Mouse (Mus musculus) small intestine, adult 2 months (tissue): Measurements from ENCODE around the gene Slc34a3. TPM values are rescaled to one million over a fixed set of nuclear protein-coding genes. Genes with fewer than 3 reads are reported as not detected.

Source experiments
- H3K27ac ChIP-seq: fragments of 200-500 bp; 2 replicates; pipeline ENCODE4 v1.5.1; 2012; ENCODE audit warnings: low read depth, low read length, control low read depth, inconsistent platforms; ENCODE audit not compliant: insufficient read depth
- H3K27me3 ChIP-seq: fragments of 200-500 bp; 2 replicates; pipeline ENCODE4 v1.6.1; 2012; ENCODE audit warnings: mild to moderate bottlenecking, moderate library complexity, low read length, inconsistent platforms; ENCODE audit not compliant: control insufficient read depth, insufficient read depth
- H3K36me3 ChIP-seq: fragments of 200-500 bp; 2 replicates; pipeline ENCODE4 v1.6.1; 2012; ENCODE audit warnings: mild to moderate bottlenecking, low read length, control low read depth, inconsistent platforms; ENCODE audit not compliant: control insufficient read depth, insufficient read depth
- H3K4me1 ChIP-seq: fragments of 200-500 bp; 2 replicates; pipeline ENCODE4 v1.6.1; 2012; ENCODE audit warnings: low read length, inconsistent platforms, mixed read lengths; ENCODE audit not compliant: control insufficient read depth, insufficient read depth, insufficient read length
- H3K4me3 ChIP-seq: fragments of 200-500 bp; 2 replicates; pipeline ENCODE4 v1.5.1; 2012; ENCODE audit warnings: low read depth, mild to moderate bottlenecking, control low read depth, inconsistent platforms, low read length, moderate library complexity
- CTCF ChIP-seq: fragments of 200-500 bp; IDR thresholded peaks from 2 replicates; pipeline ENCODE4 v1.5.1; 2012; ENCODE audit warnings: low read depth, mild to moderate bottlenecking, control low read depth, inconsistent platforms, low read length, moderate library complexity, mixed read lengths; ENCODE audit not compliant: insufficient replicate concordance, insufficient read length; ENCODE audit errors: extremely low read depth
- POLR2A ChIP-seq: fragments of 200-500 bp; IDR thresholded peaks from 2 replicates; pipeline ENCODE4 v1.6.1; 2012; ENCODE audit warnings: low read depth, mild to moderate bottlenecking, control low read depth, inconsistent platforms, low read length, moderate library complexity
- WGBS: fragments of 180-500 bp; shearing (Covaris S2); methylation state at CpG from one replicate; pipeline ENCODE4 v1.1.7; 2018; 5-methylcytosine and 5-hydroxymethylcytosine counted together
- polyA plus RNA-seq: library from polyadenylated mRNA; depleted of rRNA; stranded (reverse); fragments of >200 nt; gene quantifications from 2 replicates; pipeline ENCODE4 v1.2.3, GENCODE M21; 2012

Slc34a3 gene
- polyA plus RNA-seq, 1 experiment, result 5.6 TPM

DNA sequence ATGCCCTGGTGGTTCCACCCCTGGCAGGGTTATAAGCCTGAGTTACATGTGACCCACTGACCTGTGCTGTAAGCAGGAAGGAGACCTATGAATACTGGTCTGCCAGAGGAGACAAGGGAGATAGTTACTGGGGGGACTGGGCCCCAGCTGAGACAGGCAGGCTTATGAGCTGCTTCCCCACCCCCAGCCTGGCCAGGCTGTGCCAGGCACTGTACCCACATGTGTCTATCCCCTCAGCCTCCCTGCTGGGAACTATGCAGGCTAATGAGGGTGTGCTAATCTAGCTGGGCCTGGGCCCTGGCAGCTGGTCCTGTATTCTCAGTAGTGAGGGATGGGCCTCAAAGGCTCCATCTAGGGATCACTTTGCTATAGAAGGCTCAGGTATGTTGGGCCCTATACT lies 33.1 kb upstream of the Slc34a3 start:
- H3K4me1 ChIP-seq, result peaks cover 6% of the 10 kb centered on the region; the same call in 1 of the 2 replicates
- H3K27me3 ChIP-seq, result no peaks in the 10 kb centered on the region
- H3K36me3 ChIP-seq, result peaks cover 32% of the 10 kb centered on the region
- TF ChIP-seq POLR2A (no peak), CTCF (no peak)
- H3K4me3 ChIP-seq, result peak overlapping the region; percentile 66
- H3K27ac ChIP-seq, result peak overlapping the region; percentile 95

DNA sequence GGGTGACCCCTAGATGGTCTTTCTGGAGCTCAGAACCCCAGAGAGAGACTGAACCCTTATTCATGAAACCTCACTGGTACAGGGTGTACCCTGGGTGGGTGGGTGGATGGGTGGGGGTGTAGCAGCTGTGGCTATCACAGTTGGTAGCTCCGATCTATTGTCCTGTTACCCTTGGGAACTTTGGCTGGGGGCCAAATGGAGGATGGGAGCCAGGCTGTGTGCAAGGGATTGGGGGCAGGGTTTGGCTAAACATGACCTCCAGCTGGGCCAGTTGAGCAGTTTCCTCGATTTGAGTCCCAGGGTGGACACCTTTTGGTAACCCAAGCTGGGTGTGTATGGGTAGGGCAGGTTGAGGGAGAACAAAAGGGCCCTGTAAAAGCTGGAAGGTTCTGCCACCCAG lies 32.6 kb upstream of the Slc34a3 start:
- H3K27me3 ChIP-seq, result no peaks in the 10 kb centered on the region
- peaks cover 6% of the 10 kb centered on the region; the same call in 1 of the 2 replicates for H3K4me1 ChIP-seq
- peak overlapping the region; percentile 66 for H3K4me3 ChIP-seq
- H3K27ac ChIP-seq, result peak overlapping the region; percentile 95
- WGBS, result 15% methylated on average over 2 of the region's 2 CpGs
- peaks cover 32% of the 10 kb centered on the region for H3K36me3 ChIP-seq
- TF ChIP-seq CTCF, result no peak

DNA sequence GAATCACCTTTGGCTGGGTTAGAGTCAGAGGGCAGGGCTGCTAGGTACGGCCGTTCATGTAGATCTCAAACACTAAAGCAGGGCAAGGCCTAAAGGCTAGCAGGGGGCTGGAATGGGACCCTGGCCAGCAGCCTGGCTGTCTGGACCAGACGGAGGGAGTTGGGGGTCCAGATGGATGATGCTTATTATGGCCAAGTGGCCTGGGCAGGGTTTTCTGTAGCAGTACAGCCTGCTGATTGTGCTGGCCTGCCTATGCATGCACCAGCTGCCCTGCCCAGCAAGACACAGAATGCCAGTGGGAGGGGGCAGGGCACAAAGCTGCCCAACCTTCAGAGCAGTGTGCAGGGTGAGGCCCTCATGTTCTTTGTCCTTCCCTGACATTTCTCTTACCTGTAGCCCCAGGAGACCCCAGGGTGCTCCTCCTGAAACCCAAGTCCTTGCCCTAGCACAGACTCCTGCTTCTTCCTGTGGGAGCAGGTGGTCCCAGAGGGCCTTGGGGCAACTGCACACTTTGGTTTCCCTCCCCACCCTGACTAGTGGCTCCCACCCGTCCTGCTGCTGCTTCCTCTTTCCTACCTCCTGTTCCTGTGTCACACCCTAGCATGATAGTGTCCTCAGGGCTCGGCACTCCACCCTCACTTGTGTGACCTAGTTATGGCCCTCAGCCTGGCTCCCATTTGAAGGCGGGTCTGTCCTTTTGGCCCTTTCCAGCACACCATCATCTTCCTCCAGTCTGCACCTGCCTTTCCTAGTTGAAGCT lies 31.9 kb upstream of the Slc34a3 start:
- Histone ChIP-seq H3K4me1 (peaks cover 6% of the 10 kb centered on the region; the same call in 1 of the 2 replicates), H3K4me3 (peak overlapping the region; percentile 66), H3K36me3 (peaks cover 31% of the 10 kb centered on the region), H3K27ac (peak overlapping the region; percentile 95), H3K27me3 (no peaks in the 10 kb centered on the region)
- peak; percentile 53; the same call in 1 of the 2 replicates for TF ChIP-seq POLR2A
- no peak for TF ChIP-seq CTCF
- WGBS, result 23% methylated on average over 6 of the region's 6 CpGs

DNA sequence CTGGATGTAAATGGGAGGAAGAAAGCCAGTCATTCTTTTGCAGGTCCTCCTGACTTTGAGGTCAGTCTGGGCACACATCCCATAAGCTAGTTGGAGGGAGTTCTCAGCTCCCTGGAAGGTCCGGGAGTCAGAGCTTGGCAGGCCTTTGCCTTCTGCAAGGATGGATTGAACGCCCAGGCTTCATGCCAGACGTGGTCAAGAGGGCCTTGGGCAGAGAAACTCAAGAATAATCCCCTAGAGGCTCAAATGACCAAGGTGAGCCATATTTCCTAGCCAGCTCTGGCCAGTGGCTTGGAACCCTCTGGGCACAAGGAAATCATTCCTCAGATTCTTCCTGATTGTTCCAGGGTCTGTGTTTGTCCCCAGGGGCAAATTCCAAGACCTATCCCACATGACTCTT lies 30.7 kb upstream of the Slc34a3 start:
- H3K4me3 ChIP-seq, result peak overlapping the region; percentile 80
- H3K36me3 ChIP-seq, result peaks cover 20% of the 10 kb centered on the region
- WGBS, result 24% methylated on average over 3 of the region's 3 CpGs
- H3K27ac ChIP-seq, result peak overlapping the region; percentile 98
- TF ChIP-seq POLR2A, result peak; percentile 79; the same call in 1 of the 2 replicates
- TF ChIP-seq CTCF, result no peak
- no peaks in the 10 kb centered on the region for H3K27me3 ChIP-seq
- H3K4me1 ChIP-seq, result peaks cover 6% of the 10 kb centered on the region; the same call in 1 of the 2 replicates

DNA sequence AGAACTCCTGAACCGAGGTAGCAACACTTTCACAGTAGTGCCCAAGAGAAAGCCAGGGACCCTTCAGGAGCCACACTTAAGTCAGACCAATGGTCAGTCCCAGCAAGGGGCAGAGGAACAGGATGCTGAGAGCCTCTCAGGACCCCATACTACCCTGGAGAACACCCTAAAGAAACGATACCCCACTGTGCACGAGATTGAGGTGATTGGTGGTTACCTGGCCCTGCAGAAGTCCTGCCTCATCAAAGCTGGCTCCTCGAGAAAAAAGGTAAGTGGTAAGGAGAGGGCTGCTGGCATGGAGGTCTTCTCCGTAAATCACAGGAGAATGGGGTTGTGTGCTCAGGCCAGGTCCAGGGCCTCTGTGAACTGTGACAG lies 30.1 kb upstream of the Slc34a3 start:
- Histone ChIP-seq H3K36me3 (peaks cover 14% of the 10 kb centered on the region), H3K4me3 (peak overlapping the region; percentile 80), H3K27ac (peak overlapping the region; percentile 98), H3K4me1 (peaks cover 6% of the 10 kb centered on the region; the same call in 1 of the 2 replicates), H3K27me3 (no peaks in the 10 kb centered on the region)
- no peak for TF ChIP-seq POLR2A
- no peak for TF ChIP-seq CTCF
- 25% methylated on average over 5 of the region's 5 CpGs for WGBS

DNA sequence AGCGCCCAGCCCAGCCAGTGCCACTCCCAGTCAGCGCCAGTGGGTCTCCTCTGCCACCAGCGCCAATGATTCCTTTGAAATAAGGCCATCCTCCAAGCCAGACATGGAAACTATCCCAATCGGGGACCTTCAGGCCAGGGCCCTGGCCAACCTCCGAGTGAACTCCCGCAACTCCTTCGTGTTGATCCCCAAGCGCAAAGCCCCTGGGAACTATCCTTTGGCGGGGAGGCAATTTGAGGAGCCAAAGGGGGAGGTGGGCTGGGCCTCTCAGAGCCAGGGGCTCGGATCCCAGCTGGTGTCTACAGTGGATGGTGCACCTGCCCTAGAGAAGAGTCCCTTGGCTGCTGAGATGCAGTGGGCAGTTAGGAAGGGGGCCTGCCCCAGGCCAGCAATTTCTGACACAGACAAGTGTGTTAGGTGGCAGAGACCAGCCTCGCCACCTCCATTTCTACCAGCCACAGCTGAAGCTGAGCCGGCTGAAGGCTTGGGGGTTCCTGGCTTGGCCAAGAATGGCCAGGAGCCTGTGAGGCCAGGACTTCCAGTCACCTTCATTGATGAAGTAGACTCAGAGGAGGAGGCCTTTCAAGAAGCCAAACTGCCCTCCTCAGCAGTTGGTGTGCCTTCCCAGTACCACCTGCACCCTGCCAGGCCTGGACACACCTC lies 29.6 kb upstream of the Slc34a3 start:
- Histone ChIP-seq H3K27ac (peak overlapping the region; percentile 98), H3K36me3 (peaks cover 9% of the 10 kb centered on the region; the same call in 1 of the 2 replicates), H3K4me1 (peaks cover 6% of the 10 kb centered on the region; the same call in 1 of the 2 replicates), H3K4me3 (peak overlapping the region; percentile 80), H3K27me3 (no peaks in the 10 kb centered on the region)
- TF ChIP-seq POLR2A (no peak), CTCF (no peak)
- WGBS, result 14% methylated on average over 12 of the region's 12 CpGs

DNA sequence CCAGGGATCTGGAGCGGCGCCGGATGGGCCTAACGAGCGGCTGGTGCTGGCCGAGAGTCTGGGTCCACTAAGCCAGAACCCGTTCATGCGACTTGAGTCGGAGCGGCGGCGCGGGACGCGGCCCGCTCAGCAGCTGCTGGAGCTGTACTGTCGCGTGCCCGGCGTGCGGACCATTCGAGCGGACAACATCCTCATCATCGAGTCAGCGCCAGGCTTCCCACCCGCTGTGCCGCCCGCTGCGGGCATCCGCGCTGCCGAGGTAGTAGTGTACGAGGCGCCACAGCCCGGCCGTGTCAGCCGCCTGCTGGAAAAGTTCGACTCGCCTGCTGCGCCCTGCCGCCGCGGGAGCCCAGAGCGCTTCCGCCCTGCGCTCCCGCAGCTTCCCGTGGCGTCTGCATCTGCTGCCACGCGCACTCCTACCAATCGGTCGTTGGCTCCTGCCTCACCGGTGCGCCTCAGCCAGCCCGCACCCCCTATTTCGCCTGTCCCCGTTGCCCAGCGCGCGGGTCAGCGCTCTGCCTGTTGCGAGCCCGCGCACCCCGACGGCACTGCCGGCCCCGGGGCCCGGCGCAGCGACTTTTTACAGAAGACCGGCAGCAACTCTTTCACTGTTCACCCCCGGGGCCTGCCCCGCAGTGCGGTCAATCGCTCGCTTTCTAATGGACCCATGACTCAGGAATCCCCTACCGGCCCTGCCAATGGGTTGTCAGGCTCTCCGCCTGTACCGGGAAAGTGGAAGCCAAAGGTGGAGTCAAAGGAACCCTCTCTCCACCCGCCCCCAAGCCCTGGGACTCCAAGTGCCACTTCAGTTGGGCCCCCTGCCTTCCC lies 28.8 kb upstream of the Slc34a3 start:
- H3K4me3 ChIP-seq, result peak overlapping the region; percentile 80
- peak overlapping the region; percentile 98 for H3K27ac ChIP-seq
- TF ChIP-seq CTCF (no peak), POLR2A (no peak)
- H3K36me3 ChIP-seq, result peaks cover 3% of the 10 kb centered on the region; the same call in 1 of the 2 replicates
- no peaks in the 10 kb centered on the region for H3K27me3 ChIP-seq
- under 1% methylated on average over 82 of the region's 82 CpGs for WGBS
- peaks cover 4% of the 10 kb centered on the region; the same call in 1 of the 2 replicates for H3K4me1 ChIP-seq
